Mouse (Mus musculus): ENCODE measurements at regions not wholly inside any gene's neighbourhood (a gene's known extent, or its start where the extent isn't known, plus 50 kb on each side); places are given as distances from the start of the nearest gene placed in this dataset.
"Not testable (repeated sequence)": the region's sequence is repeated elsewhere in the genome, so short reads cannot be mapped to it uniquely, and the experiment has no call there.

GRCm38 (mm10) chr17:83990421-83991365 is 142.9 kb upstream of the Haao start:
- no peak for DNase-seq (ENCODE audit: low read depth)

- no peak for DNase-seq (ENCODE audit: low read depth)
Observed at GRCm38 (mm10) chr17:83988897-83989296, 141.1 kb upstream of the Haao start.

GRCm38 (mm10) chr17:83988165-83988564 is 140.4 kb upstream of the Haao start:
- DNase-seq (ENCODE audit: low read depth) = no peak

- no peak for DNase-seq (ENCODE audit: low read depth)
Observed at GRCm38 (mm10) chr17:83987683-83988082, 139.9 kb upstream of the Haao start.

GRCm38 (mm10) chr17:83985916-83986578 is 138.3 kb upstream of the Haao start:
- DNase-seq (ENCODE audit: low read depth) = no peak

- DNase-seq (ENCODE audit: low read depth) = no peak
Observed at GRCm38 (mm10) chr17:83985333-83985790, 137.6 kb upstream of the Haao start.

GRCm38 (mm10) chr17:83983837-83984388 is 136.2 kb upstream of the Haao start:
- no peak for DNase-seq (ENCODE audit: low read depth)

GRCm38 (mm10) chr17:83983070-83983836 is 135.5 kb upstream of the Haao start:
- no peak for DNase-seq (ENCODE audit: low read depth)

- no peak for DNase-seq (ENCODE audit: low read depth)
Observed at GRCm38 (mm10) chr17:83982700-83983069, 134.9 kb upstream of the Haao start.

GRCm38 (mm10) chr17:83978858-83979470 is 131.2 kb upstream of the Haao start:
- DNase-seq (ENCODE audit: low read depth) = no peak

GRCm38 (mm10) chr17:83977725-83978124 is 130.0 kb upstream of the Haao start:
- no peak for DNase-seq (ENCODE audit: low read depth)

- no peak for DNase-seq (ENCODE audit: low read depth)
Observed at GRCm38 (mm10) chr17:83975813-83976212, 128.1 kb upstream of the Haao start.

GRCm38 (mm10) chr17:83973461-83974350 is 125.9 kb upstream of the Haao start:
- peak; percentile 45 for DNase-seq (ENCODE audit: low read depth)

- DNase-seq (ENCODE audit: low read depth) = no peak
Observed at GRCm38 (mm10) chr17:83972874-83973273, 125.1 kb upstream of the Haao start.

GRCm38 (mm10) chr17:83972470-83972869 is 124.7 kb upstream of the Haao start:
- DNase-seq (ENCODE audit: low read depth) = no peak

- DNase-seq (ENCODE audit: low read depth) = no peak
Observed at GRCm38 (mm10) chr17:83972026-83972425, 124.3 kb upstream of the Haao start.

- DNase-seq (ENCODE audit: low read depth) = no peak
Observed at GRCm38 (mm10) chr17:83969407-83969826, 121.7 kb upstream of the Haao start.

- not testable (repeated sequence) for DNase-seq (ENCODE audit: low read depth)
Observed at GRCm38 (mm10) chr17:83968124-83968523, 120.4 kb upstream of the Haao start.

- DNase-seq (ENCODE audit: low read depth) = no peak
Observed at GRCm38 (mm10) chr17:83967007-83967406, 119.2 kb upstream of the Haao start.

GRCm38 (mm10) chr17:83964454-83965211 is 116.9 kb upstream of the Haao start:
- DNase-seq (ENCODE audit: low read depth) = no peak

Measured in c-Kit-positive CD71-positive TER-119-negative erythroid progenitor cells, embryonic 14.5 days (primary cell).